Mouse (Mus musculus) layer of hippocampus, adult 9-10 months (tissue): ENCODE measurements at regions not wholly inside any gene's neighbourhood (a gene's known extent, or its start where the extent isn't known, plus 50 kb on each side); places are given as distances from the start of the nearest gene placed in this dataset.

Source experiments
- DNase-seq: peaks from one replicate; pipeline ENCODE4 v3.0.0; 2022; ENCODE audit warnings: low spot score

DNA sequence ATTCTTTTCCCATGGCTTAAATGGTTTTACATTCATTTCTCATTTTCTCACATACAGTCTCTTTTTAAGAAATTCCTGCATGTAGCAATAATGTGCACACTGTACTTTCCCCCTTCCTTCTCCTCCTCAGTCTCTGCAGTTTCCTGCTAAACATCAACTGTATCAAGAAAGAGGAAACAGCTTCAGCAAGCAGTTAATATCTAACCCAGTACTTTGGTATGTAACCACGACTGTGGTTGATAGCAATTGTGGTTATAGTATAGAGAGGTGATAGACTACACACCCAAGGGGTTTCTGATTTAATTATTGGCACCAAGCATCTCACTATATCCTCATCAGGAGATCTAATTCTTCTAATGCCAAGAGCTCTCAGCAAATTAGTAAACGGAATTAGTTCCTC lies 52.8 kb upstream of the Eci2 start:
- DNase-seq = no peak

DNA sequence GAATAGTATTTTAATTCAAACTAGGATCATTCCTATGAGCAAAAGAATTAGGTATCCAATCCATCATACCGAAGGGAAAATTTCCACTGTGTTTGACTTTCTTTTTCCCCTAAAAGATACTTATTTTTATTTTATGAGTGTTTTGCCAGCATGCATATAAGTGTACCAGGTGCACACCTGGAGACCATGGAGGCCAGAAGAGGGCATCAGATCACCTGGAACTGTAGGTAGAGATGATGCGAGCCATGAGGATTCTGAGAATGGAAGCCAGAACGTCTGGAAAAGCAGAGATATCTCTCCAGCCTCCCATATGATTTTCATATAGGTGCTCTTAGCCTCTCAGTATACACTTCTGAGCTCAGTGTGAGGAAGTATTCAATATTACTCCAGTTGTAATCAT lies 58.5 kb upstream of the Eci2 start:
- no peak for DNase-seq

DNA sequence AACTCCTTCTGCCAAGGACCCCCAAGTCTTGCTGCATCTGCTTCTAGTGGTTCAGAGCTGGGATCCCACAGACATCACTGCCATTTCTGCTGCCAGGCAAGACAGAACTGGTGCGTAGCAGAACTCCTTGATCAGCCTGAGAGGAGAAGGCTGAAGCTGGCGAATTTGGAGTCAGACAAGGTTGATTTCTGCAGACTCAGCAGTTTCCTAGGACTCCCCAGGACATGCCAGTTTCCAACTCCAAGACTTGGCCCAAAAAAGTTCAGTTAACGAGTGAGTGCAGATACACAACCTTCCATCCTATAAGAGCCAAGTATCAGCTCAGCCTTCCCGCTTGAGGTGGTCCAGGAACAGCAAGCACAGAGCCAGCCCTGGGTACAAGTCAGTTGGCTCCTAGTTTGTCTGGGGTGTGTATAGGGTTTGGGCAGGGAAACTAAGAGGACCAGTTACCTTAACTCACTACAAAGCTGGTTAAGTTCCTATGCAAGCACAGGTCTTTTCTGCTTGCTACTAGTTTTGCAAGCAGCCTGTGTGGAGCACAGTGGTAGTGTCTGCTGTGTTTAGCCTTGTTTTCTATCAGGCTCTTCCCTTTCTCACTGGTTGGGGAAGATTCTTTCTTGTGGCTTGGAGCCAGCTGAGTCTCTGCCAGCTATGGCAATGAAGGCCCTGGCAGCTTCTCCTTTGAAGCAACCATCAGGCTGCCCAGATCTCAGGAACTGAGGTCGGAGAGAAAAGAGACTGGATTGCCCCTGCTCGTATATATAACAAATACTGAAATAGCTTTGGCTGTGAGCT lies 60.5 kb upstream of the Eci2 start:
- peak; percentile 26 for DNase-seq

DNA sequence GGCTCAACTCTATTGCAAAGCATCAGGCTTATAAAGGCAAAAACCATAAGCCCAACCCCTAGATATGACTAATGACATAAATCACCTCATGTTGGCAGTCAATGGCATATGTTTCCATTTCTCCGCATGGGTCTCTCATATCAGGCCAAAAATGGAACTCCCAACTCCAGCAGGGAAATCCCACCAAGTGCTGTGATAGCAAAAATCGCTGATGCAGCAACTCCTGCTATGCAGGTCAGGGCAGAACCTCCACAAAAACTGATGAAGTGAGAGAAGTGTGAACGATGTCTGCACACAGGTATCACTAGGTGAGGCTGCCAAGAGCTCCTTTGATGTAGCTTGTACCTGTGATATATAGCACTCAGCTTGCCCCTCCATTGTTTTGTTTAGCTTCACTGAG lies 64.3 kb upstream of the Eci2 start:
- DNase-seq = no peak

DNA sequence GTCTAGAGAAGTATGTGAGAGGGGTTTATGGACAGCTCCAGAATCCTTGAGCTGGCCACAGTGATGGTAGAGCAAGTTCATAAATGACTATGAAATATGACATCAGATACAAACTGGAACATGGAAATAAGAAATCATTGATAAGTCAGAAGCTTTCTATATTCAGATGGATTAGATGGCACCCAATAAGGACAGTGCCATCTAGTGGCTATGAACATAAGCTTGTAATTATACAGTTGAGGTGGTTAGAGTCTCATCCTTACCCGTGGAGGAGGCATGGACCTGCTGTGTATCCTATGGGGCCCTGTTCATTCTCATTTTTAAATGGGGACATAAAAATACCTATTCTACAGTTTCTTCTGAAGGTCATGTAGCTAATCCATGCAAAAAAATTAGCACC lies 92.9 kb upstream of the Eci2 start:
- DNase-seq = peak; percentile 43

DNA sequence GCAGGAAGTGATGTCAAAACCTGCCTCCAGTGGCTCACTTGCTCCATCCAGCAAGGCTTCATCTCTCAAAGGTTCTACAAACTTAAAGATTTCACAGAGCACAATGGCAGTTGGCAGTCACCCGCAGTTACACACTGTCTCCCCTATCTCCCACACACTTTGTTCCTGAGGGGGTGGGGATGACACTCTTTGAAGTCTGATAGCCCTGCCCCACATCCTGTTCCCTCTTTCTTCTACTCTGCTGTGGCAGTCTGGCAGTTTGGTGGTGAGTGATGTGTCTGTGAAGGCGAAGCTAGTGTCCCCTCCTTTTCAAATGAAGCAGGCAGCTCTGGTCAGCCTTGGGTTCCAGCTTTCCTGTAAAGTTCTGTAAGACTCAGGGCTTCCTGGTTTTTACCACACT lies 102.6 kb upstream of the Eci2 start:
- DNase-seq = no peak

DNA sequence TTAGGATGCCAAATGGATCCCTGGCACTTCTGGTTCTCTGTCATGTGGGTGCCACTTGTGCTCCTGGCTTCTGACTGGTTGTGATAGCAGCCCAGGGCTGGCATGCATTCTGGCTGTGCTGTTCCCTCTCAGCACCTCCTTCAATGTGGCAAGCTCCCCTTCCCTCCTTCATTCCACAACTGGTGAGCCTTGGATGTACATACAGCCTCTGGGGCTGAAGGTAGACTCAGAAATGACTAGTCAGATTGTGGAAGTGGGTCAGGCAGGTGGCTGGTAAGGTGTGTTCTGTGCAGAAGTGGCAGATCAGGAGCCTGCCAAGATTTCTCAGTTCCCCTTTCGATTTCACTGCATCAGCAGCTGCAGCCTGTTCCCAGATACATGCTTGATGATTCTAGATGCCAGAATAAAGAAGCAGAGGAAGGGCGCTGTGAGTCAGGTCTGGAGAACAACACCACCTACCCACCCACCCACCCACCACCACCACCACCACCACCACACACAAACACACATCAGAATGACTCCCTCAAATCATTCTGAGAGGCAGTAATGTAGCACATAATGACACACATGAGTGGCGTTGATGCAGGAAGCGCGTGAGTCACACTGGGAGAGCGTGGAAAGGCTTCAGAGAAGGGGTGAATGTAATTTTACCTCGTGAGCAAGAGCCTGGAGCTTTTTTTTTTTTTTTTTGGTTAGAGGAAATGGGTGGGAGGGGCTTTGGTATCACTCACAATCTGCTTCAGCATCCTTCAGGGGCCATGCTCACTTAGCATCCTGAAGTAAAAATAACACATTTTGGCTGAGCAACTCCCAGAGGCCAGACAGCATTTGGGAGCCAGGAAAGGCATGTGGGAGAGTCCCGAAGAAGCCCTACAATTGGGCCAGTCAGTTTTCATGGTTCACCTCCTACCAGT lies 104.6 kb upstream of the Eci2 start:
- DNase-seq = peak; percentile 29

DNA sequence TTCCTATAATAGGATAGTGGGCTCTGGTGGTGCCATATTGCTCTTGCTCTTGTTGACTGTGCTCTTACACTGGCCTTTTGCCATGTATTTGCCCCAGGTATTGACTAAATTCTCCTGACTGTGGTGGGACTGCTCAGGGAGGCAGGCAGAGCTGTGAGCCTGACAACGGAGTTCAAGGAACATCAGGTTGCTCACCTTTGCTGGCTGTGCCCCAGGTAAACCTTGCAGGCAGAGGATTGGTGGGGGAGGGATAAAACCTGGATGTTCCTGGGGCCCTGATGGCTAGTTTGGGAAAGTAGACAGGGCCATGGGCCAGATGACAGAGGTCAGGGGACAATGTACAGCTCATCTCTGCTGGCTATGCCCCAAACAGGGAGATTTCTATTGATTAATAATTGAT lies 124.7 kb upstream of the Eci2 start:
- DNase-seq = no peak

DNA sequence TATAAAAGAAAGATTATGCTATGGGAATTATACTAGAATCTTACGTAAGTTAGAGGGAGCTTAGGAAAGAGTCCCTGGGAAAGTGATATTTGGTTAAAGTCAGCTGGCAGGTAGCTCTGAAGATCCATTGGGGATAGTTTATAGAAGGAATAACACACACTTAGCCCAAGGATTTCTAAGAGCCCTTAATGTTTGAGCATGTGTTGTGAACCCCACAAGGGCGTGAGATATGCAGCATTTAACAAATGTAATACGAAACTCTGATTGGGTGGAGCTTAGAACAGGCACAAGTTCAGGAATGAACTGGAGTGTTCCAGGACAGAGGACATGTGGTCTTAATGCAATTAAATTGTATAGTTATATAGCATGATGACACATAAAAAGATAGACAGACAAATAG lies 132.6 kb upstream of the Eci2 start:
- no peak for DNase-seq

DNA sequence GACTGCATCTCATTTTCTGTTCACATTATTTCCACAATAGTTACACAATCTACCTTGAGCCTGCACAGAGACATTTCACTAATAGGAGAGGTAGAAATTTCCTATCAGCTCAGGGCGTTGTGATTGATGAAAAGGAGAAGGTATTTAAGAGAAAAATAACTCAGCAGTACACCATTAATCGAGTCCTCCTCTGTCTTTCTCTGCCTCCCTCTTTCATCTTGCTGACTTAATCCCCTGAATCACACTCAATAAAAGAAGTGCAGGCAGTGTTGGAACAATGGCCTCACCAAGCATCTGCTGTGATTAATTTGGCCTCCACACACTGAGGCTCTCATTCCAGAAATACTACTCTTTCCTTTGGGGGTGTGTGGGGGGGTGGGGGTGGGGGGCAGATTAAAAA lies 133.9 kb upstream of the Eci2 start:
- DNase-seq = no peak

DNA sequence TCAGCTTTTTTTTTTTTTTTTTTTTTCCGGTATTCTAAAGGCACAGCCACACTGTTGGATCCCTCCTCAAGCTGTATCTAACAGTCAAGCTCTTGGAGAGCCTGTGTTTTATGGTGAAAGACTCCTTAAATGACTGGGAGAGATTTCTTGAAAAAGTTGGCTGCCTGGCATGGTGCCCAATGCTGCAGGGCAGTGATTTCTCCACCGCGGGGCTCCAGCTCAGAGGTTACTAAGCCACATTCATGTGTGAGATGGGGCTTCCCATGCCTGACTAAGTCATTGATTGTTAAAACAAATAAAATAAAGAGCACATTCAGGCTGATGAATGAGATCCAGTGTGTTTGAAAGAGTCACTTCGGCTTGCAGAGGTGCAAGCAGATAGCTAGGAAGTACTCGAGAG lies 139.2 kb upstream of the Eci2 start:
- DNase-seq = no peak

DNA sequence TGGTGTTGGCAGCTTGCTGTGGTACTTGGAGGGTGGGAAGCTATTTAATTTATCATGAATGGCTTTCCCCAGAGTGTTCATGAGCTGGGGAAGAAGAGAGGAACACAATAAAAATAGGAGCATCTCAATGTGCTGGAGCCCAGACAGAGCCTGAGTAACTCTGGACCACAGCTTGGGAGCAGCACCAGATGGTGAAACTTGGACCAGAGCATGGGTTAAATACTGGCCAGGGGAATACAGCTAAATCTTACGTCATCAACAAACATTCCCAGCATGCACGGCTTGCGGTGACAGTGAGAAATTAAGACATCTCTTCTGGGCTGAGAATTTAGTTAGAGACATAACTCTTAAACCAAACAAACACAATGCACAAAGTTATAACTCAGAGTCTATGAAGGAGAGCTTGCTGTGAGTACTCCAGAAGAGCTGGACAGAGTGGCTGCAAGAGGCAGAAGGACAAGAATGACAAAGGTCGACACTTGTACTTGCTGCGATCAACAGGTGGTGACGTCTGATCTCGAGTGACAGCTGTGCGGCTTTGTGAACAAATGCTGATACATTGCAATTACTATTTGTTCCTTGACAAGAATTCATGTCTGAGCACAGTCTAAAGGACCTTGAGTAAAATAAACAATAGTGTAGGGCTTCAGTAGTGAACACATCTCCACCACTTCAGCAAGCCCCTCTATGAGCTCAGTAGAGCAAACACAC lies 140.1 kb upstream of the Eci2 start:
- no peak for DNase-seq

DNA sequence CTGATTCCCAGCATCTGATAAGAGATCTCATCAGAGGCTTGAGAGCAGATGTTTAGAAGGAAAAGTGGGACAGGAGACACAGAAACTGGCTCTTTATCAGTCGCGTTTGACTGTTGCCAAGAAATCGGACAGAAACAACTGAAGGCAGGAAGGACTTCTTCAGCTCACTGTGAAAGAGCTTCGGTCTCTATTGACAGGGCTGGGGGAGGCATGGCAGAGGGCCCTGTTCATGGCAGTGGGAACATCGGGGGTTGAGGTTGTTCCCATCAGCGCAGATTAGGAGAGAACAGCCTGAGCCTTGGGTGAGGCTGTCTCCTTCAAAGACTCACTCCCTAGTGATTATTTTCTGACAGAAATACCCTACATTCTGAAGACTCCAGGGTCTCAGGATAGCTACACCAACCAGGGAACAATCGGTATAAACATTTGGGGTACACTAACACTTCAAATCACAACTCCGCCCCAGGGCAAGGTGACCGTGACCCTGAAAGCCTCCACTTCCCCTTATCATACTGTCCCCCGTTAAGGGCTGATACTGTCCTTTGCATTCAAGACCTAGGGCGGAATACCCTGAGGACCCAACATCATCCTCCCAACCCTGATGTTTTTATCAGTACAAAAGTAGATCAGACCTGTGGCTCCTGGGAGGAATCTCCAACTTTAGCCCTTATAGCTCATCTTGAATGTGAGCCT lies 144.8 kb upstream of the Eci2 start:
- DNase-seq = no peak

DNA sequence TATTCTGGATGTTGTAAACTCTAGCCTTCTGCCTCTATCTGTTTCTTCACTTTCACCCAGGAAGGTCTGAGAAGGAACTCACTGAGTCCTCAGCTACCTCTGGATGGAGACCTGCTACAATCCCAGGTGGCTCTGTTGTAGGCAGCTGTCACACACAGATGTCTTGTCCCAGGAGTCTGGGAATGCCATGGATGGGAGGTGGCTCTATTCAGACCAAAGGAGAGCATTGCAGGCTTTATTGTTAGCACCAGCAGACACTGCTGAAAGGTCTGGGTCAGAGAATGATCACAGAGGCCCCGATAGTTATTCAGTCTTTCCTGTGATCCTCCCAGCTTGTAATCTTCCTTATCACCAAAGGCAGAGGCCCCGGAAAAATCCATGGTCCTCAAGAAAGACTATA lies 146.6 kb upstream of the Eci2 start:
- DNase-seq = no peak

DNA sequence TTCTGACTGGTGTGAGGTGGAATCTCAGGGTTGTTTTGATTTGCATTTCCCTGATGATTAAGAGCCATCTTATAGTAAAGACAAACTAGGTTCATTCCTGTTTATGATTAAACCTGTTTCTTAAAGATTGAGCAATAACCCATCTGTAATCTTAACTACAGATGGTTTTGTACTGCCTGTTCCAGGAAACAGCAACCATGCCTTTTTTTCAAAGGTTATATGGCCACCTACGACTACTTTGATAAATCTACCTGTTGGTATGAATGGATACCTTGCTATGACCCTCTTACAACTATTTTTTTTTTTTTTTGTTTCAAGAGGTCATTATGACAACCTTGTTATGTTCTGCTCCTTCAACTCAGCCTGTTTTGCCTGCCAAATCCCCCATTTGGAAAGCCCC lies 148.7 kb upstream of the Eci2 start:
- no peak for DNase-seq

DNA sequence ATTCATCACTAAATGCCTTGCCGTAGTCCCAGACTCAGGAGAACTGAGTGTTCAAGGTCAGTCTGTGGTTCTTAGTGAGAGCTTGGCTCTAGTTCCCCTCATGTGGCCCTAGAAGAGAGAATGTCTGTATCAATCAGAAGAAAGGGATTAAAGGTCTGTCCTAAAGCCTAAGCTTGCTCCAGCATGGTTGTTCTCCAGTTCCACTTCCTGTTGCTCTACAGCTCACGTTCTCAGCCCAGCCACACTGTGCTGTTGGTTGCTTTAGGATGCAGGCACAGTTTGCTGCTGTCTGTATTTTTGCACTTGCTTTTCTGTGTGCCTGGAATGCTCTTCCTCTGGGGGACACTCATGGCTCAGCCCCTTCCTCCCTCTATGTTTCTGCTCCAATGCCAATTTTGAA lies 150.4 kb upstream of the Eci2 start:
- no peak for DNase-seq

DNA sequence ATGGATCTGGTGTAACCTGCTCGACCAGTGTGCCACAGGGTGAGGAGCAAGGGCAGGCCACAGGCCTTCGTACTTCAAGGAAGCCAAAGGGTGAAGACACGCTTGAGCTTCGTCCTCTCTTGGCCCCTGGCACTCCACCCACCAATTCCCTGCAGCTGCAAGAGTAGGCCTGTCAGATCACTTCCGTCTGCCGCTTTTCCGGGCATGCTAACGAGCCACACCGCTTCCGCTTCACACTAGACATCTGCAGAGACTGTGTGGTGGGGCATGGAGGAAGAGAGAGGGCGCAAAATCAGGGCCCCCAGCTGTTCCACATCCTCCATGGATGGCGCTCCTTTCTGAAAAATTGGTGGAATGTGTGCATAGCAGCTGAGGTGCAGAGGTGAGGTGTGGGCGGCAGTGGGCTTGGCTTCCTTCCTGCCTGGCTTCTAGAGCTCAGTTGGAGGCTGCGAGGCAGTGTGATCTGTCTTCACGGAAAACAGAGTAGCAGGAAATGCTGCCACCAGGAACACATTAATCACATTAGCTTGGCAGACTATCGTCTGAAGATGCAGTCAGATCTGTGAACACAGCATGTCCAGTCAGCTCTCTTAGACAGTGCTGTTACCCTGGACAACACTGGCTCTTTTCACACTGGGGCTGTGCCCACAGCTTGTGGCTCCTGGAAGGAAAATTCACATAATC lies 162.3 kb upstream of the Eci2 start:
- peak; percentile 2 for DNase-seq

DNA sequence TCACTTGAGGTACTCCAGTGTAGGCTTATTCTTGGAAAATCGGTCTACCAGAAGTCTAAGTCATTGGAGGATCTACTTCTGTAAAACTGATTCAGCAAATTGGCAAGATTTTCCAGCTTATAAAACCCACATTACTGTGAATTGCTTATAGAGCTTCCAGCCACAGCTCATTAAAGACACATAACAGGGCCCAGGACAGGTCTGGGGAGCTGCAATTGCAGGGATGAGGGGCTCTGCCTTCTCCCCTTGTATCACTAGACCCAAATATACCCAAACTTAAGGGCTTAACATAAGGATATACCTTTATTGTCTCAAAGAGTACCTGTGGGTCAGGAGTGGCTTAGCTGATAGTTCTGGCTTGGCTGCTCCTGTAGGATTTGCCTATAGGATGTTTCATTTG lies 175.2 kb upstream of the Eci2 start:
- no peak for DNase-seq

DNA sequence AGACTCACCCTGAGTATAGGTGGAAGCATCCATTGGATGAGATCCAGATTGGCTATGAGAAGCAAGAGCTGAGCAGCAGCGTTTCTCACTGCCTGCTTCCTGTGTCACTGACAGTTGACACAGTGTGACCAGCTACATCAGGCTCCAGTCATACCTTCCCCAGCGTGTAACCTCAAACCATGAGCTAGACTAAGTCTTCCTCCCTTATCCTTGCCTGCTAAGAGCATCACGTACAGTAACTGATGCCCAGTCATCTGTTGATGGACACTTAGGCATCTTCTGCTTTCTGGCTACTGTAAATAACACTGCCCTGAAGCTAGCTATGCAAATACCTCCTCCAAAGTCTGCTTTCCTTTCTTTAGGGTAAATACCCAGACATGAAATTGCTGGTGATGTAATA lies 181.4 kb upstream of the Eci2 start:
- DNase-seq = no peak

DNA sequence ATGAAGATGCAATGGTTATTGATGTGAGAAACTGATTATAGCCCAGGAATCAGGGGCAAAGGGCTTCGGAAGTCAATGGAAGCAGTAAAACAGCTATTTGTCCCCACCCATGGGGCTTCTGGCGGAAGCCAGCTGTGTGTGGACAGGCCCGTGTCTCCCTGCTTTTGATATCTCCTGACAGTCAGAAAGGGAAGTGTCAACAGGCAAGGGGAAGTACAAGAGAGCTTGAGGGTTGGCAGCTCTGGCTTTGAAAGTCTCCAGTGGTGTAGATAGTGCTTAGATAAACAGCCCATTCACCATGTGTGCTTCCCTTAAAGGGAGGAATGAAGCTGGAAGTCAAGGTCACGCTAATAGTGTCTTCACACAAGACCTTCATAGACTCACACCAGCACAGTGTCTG lies 182.7 kb upstream of the Eci2 start:
- no peak for DNase-seq

DNA sequence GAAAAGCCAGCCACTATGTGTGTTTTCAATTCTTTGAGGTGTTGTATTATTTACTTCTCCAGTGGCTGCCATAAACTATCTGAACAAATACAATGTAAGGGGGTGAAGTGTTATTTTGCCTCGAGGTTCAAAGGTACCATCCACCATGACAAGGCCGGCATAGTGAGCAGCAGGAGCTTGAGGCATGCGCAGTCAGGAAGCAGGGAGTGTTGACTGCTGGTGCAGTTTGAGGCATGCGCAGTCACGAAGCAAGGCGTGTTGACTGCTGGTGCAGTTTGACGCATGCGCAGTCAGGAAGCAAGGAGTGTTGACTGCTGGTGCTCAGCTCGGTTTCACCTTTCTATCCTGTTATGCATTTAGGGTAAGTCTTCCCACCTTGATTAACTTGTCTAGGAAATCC lies 184.9 kb upstream of the Eci2 start:
- DNase-seq = no peak

DNA sequence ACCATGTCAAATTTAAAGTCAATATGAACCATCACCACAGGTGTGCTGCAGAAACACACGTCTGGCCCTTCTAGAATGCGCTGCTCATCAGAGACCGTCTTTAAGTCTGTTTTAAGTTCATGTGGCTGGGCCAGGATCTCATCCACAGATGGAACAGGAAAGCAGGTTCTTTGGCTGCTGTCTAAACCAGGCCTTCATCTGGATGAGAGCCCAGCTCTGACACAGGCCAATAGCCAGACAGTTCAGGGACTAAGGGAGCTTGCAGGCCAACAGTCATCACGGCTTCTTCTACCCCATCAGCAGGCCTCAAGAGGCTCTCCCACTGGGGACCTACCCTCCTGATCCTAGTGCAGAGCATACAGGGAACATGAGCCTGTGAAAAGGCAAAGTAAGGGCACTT lies 185.4 kb upstream of the Eci2 start:
- no peak for DNase-seq
